Mouse (Mus musculus) fibroblast of lung, adult 2 months (primary cell): ENCODE data around the gene Ints5.

Experiments used
- DNase-seq: peaks from one replicate; pipeline ENCODE4 v3.0.0-alpha.2; 2011; ENCODE audit warnings: low read depth

The Ints5 gene

DNA sequence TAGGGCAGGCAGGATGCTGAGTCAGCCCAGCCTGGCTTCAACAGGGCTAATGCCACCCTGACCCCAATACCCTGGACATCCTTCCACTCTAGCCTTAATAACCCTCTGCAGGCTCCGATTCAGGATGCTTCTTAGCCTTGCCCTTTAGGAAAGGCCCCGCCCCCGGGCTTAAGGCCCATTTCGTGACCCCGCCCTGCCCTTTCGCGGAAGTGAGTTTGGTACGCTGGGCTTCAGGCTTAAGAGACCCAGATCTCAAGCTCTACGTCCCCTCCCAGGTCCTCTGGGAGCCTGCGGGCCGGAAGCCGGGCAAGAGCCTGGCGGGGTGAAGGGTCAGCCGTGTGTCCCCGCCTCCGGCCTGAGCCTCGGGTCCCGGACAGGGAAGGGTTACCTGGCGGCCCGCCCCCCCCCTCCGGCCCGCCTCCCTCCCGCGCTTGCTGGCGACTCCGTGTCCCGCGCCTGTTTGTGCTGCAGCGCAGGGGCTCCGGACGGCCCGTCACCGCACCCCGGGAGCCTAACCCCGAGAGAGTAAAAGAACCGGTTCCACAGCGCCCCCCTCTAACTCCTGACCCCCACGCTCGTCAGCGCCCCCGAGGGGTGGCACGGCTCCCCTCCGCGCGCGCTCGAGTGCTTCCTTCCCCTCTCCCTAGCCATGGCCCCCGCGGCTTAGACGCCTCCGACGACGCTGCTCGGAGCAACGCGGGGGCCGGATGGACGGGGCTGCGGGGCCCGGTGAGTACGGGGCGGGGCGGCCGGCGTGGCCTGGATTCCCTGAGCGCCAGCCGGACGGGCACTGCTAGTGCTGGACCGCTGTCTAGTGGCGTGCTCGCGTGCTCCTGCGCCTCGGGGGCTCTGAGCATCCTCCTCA, 36.7 kb downstream of the Ints5 start, which contains the start of the genes Rom1 and Eml3:
Gene Rom1 (minus strand): TSS at position 133 of the 865 bp plus-strand sequence.
Gene Eml3 (plus strand): TSS at position 329 of the 865 bp plus-strand sequence.
- DNase-seq = peak; percentile 56

DNA sequence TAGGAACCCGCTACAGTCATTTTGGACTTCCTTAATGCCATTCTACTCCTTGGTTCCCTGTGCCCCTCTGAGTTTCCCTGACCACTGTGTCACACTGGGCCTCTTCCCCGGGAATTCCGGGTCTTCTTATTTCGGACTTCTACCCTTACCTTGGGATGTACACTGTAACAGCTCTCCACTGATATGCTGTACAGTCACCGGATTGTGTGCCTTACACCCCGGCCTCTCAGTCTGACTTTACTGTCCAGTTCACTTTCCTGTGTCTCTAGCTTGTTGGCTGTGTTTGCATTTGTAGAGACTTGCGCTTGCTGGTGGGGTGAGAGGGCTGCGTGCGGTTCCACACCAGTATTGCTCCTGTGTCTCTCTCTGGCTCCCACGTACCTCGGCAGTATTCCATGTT, 37.3 kb downstream of the Ints5 start:
- no peak for DNase-seq

DNA sequence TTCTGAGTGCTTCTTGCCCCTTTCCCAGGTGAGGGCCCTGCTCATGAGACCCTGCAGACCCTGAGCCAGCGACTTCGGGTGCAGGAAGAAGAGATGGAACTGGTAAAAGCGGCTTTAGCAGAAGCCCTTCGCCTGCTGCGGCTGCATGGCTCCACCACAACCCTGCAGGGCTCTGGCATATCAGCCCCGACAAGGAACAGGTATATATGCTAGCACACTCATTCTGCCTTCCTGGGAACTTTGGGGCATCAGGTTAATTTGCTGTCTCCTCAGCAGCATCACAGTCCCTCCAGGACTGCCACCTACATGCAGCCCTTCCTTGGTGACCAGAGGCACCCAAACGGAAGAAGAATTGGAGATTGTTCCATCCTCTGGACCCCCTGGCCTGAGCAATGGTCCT, 38.0 kb downstream of the Ints5 start:
- DNase-seq = no peak

DNA sequence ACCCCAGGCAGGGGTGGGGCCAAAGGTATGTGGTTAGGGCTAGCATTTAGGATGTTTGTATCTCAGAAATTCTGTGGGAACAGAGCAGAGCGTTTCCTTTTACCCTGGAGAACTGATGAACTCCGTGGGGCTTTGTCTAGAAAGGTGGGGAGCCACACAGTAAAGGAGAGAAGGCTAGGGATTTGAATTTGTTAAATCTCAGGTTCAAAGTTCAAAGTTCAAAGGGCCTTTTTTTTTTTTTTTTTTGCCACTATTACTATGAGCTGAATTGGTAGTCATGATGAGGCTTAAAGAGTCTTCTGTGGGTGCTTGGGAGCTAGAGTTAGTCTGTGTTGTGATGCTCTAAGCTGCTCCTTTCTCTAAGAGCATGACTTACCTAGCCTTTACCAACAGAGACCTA, 43.9 kb downstream of the Ints5 start:
- DNase-seq = no peak

DNA sequence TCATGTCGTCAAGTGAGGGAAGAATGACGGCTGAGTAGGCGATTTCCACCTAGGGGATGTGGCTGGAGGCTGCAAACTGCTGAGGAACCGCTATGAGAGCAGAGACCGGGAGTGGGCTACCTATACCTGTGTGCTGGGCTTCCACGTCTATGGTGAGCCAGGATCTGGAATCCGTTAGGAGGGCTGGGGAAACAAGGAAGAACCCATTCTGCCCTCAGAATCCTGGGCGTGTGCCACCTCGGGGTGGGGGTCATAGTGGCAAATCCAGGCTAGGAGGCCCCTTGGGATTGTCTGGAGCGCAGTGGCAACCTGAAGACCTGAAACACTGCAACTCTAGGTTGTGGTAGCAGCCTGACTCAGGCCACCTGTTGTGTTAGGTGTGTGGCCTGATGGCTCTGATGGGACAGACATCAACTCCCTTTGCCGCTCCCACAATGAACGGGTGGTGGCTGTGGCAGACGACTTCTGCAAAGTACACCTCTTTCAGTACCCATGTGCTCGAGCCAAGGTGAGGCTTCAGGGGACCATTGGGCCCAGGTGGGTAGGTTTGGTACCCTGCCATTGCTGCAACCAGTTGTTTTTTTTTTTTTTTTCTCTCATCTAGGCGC, 47.8 kb downstream of the Ints5 start:
- no peak for DNase-seq

DNA sequence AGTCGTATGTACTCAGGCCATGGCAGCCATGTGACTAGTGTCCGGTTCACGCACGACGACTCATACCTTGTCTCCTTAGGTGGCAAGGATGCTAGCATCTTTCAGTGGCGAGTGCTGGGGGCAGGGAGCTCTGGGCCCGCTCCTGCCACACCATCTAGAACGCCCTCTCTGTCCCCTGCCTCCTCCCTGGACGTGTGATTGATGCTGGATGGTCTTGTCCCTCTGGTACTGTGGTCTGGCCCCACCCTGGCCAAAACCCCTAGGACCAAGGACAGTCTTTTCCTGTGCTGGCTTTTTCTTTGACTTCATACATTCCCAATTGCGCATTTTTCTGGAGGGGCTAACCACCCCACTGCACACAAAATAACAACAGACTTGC, 48.3 kb downstream of the Ints5 start:
- no peak for DNase-seq

DNA sequence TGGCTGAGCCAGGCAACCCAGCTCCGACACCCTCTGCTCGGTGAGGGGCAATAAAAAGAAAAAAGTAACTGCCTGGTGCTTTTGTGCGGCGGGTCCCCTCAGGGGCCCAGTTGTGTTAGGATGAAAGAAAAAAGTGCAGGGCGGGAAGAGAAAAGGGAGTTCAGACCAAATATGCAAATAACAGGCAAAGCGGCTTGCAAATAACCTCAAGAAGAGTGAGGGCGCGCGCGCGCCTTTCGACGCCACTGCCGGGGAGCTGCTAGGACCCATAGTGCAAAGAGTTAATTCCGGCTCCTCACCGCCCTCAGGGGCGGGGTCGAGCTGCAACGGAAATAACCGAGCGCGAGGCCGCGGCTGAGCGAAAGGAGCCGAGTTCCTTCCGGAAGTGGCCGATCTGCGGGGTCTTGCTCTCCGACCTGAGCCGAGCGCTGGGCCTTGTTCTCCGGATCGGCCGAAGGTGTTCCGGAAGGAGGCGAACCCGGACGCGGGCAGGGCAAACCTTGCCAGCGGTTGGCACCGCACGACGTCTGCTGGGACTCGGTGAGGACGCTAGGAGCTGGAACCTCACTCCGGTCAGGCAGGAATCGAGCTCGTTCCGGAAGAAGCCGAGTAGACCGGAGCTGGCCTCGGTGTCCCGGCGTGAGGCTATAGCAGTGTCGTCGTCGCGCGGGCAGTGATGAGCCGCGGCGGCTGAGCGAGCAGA, 48.9 kb downstream of the Ints5 start, which contains the start of gene Mta2:
Gene Mta2 (plus strand): TSS at position 361 of the 703 bp plus-strand sequence.
- peak; percentile 91 for DNase-seq

DNA sequence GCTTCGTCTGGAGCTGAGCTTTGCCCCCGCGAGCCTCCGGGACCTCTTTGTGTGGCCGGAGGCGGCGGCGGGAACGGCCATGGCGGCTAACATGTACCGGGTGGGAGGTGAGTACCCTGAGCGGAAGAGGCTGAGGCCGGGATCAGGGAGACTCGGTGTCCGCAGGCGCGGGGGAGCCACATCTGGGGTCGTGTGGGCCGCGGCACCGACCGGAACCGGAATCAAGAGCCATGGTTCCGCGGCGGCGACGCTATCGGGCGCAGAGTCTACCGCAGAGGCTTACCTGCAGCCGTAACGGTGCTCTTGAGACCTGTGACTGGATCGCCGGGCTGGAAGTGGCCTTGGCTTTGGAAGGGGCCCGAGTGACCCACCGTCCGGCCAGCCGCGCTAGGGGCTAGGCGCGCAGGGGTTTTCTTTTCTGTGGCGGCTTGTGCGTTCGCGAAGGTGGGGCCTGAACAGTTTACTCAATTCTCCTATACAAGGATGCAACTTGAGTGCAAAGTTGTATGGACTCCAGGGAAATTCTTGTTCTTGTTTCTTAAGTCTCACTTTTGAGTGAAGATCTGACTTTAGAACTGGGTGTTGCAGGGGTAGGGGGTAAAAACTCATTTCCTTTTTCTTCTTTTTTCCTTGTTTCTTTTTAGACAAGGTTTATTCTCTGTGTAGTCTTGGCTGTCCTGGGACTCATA, 49.6 kb downstream of the Ints5 start:
- DNase-seq = no peak

DNA sequence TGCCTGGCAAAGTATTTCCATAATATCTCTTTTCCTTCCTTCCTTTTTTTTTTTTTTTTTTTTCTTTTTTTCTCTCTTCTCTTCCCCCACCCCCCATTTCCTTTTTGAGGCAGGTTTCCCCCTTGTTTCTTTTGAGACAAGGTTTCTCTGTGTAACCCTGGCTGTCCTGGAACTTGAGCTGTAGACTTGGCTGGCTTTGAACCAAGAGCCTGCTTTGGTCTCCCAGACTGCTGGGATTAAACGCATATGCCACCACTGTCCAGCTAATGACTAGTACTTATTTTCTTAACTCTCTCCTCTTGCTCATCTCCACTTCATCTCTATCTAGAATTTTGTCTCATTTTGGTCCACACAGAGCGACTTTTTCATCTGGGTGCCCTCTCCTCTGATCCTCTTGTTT, 50.2 kb downstream of the Ints5 start:
- DNase-seq = no peak

DNA sequence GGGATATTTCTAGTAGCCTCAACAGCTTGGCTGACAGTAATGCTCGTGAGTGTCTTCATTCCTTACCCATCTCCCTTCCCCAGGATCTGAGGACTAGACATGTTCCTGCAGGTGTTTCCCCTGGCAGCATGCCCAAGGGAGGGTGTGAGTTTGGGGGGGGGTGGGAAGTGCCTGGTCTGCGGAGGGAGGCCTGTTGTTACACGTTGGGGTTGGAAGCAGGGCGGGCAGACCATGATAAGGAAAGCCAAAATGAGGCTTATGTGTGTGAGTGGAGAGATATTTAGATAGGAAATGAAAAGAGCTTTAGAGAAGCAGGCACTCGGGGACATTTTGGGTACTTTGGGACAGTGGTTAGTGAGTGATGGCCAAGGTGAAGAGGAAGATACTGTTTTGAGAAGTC, 51.3 kb downstream of the Ints5 start:
- no peak for DNase-seq

DNA sequence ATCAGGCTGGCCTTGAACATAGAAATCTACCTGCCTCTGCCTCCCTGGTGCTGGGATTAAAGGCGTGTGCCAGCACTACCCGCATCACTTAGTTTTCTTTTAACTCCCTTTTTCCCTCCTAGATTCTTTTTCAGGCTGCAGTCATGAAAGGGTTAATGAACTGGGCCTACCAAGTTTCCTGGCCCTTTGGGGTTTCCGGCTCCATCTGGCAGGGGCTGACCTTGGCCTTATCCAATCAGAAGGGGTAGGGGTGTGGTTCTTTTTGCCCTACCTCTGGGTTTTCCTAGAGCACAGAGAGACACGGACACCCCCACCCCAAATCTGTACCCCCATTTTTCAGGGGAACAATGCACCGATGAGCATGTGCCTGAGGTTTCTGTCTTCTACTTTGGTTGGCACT, 51.9 kb downstream of the Ints5 start:
- peak; percentile 57 for DNase-seq

DNA sequence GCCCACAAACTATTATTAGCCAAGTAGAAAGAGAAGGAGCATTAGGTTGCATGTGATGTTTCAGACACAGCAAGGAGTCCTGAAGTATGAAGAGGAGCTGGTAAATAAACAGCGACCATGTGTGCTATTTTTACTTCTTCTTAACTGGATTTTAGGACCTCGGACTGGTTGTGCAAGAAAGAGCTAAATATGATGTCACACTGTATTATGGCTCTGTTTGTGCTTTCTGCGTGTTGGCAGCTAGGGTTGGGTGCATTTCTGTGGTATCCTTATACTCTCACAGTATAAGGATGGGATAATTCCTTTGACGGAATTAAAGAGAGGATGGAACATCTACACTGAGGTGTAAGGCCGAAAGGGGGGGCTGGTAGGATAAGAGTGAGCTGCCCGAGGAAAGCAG, 52.4 kb downstream of the Ints5 start:
- no peak for DNase-seq

DNA sequence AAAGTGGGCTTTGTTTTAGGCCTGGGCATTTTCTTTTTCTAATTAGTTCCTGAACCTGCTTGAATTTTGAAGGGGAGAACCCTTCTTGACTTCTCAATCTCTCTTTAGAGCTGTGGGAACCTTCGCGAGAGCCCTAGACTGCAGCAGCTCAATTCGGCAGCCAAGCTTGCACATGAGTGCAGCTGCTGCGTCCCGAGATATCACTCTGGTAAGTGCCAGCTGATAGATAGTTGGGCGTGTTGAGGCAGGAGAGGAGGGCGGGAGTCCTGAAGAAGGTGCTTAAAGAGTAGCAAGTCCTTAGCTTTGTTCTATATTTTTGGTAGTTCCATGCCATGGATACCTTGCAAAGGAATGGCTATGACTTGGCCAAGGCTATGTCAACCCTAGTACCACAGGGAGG, 54.1 kb downstream of the Ints5 start:
- no peak for DNase-seq
